Mouse (Mus musculus) bone marrow macrophage, adult 2 months (primary cell): ENCODE measurements around the gene Ankrd27. TPM values are rescaled to one million over a fixed set of nuclear protein-coding genes. Genes with fewer than 3 reads are reported as not detected.

Experiments
- H3K27ac ChIP-seq: 2 replicates; pipeline ENCODE4 v1.5.1; 2012; ENCODE audit warnings: low read depth, low read length; ENCODE audit not compliant: insufficient read depth
- H3K4me1 ChIP-seq: 2 replicates; pipeline ENCODE4 v1.6.1; 2012; ENCODE audit warnings: low read length; ENCODE audit not compliant: control insufficient read depth, insufficient read depth
- H3K4me3 ChIP-seq: 2 replicates; pipeline ENCODE4 v1.5.1; 2012; ENCODE audit warnings: mild to moderate bottlenecking, low read length, moderate library complexity; ENCODE audit not compliant: insufficient read depth
- CTCF ChIP-seq: IDR thresholded peaks from 2 replicates; pipeline ENCODE4 v1.5.1; 2012; ENCODE audit warnings: low read depth, mild to moderate bottlenecking, low read length, moderate library complexity
- POLR2A ChIP-seq: IDR thresholded peaks from 2 replicates; pipeline ENCODE4 v1.6.1; 2012; ENCODE audit warnings: mild to moderate bottlenecking, low read depth, low read length, borderline replicate concordance
- polyA plus RNA-seq: library from polyadenylated mRNA; stranded (reverse); fragments of >200 nt; gene quantifications from 2 replicates; pipeline ENCODE4 v1.2.4, GENCODE M21; 2012; ENCODE audit not compliant: missing spikeins, insufficient read depth, insufficient read length

Gene Ankrd27
- polyA plus RNA-seq, 1 experiment, result 29.4 TPM

- Histone ChIP-seq H3K4me1 (no peaks in the 10 kb centered on the region), H3K4me3 (no peak overlapping the region), H3K27ac (no peak overlapping the region)
- TF ChIP-seq POLR2A (no peak), CTCF (peak; percentile 94)
These were observed 42.5 kb downstream of the Ankrd27 start for GRCm38 (mm10) chr7:35628496-35628895.

DNA sequence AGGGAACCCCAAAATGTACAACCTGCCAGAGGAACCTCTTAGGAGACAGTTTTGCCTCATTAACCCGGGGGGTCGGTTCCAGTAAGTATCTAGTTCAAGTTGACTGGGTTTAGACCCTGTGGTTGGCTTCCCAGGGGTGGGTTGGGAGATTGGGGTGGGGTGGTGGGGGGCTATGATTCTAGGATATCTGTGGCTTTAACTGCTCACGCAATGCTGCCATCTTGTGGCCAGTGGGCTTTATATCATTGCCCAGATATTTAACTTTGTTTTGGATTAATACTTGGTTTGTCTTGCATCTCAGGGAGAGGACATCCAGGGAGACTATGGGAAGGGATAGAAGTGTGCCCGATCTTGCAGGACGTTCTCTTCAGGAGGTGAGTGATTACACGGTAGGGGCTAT lies 50.2 kb downstream of the Ankrd27 start:
- no peak overlapping the region for H3K4me3 ChIP-seq
- TF ChIP-seq CTCF (peak; percentile 89), POLR2A (no peak)
- H3K4me1 ChIP-seq, result no peaks in the 10 kb centered on the region
- H3K27ac ChIP-seq, result no peak overlapping the region

- H3K27ac ChIP-seq, result no peak overlapping the region
- TF ChIP-seq POLR2A (no peak), CTCF (no peak)
- no peak overlapping the region for H3K4me3 ChIP-seq
- H3K4me1 ChIP-seq, result no peaks in the 10 kb centered on the region
These were observed 50.8 kb downstream of the Ankrd27 start for GRCm38 (mm10) chr7:35636874-35637273.

GRCm38 (mm10) chr7:35640072-35640471 lies 54.0 kb downstream of the Ankrd27 start:
- H3K4me1 ChIP-seq, result no peaks in the 10 kb centered on the region
- TF ChIP-seq POLR2A, result no peak
- no peak overlapping the region for H3K4me3 ChIP-seq
- H3K27ac ChIP-seq, result no peak overlapping the region

DNA sequence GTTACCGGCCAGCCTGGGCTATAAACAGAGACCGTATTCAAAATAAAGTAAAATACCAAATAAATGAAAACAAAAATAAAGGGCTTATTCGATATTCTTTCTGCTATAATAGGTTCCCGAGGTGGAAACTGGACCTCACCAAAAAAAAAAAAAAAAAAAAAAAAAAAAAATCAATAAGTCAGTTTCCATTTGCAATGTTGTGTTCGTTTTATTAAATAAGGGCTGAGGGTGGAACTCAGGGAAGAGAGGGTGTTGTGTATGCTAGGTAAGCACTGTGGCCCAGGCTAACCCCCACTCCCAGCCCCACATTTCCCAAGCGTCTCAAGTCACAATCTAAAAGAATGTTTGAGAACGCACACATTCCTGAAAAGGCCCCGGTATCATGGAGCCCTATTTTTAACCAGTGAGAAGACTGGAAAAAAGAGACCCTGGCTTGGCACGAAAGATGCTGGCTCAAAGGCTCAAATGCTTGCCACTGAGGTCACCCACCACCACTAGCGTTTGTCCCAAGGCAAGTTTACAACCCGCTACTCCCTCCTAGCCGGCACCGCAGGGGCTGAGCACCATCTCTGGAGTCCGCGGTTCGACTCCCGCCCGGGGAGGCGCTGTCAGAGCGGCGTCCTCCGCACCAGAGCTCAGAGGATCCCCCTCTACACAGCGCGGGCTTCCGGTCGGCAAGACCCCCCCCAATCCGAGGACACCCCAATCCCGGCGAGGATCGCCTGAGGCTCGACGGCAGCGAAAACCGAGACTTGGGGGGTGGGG lies 60.5 kb downstream of the Ankrd27 start:
- H3K4me1 ChIP-seq, result no peaks in the 10 kb centered on the region
- TF ChIP-seq CTCF (no peak; the same call in 1 of the 2 replicates), POLR2A (no peak)
- H3K4me3 ChIP-seq, result peak overlapping the region; percentile 83
- no peak overlapping the region for H3K27ac ChIP-seq

DNA sequence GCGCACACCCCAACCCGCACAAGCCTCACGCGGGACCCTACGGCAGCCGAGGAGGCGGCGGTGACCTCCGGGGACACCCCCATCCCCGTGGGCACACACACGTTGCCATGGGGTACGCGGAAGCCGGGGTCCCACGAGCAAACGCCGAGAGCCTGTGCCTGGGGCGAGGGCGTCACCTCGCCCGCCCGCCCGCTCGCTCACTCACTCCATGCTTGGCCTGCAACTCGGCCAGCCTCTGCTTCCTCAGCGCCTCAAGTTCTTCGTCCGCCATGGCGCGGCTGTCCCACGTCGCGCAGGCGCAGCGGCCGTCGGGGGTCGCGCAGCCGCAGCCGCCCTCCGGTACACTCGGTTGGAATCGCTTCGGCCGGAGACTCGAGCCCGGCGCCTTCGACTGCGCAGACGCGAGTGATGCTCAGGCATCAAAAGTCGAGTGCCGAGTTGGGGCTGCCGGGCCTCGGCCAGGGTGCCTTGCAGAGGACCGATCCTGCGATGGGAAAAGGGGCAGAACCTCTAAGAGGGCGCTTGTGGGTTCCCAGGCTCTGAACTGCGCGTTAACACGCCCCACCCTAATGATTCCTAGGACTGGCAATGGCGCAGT lies 61.2 kb downstream of the Ankrd27 start, which contains the start of gene Pdcd5:
Pdcd5 (minus strand) TSS at position 421 of the 598 bp plus-strand sequence.
- TF ChIP-seq POLR2A (no peak), CTCF (no peak)
- no peak within 1 kb of the TSS for H3K27ac ChIP-seq
- H3K4me1 ChIP-seq, result no peaks in the 10 kb centered on the region
- H3K4me3 ChIP-seq, result peak within 1 kb of the TSS; percentile 83

DNA sequence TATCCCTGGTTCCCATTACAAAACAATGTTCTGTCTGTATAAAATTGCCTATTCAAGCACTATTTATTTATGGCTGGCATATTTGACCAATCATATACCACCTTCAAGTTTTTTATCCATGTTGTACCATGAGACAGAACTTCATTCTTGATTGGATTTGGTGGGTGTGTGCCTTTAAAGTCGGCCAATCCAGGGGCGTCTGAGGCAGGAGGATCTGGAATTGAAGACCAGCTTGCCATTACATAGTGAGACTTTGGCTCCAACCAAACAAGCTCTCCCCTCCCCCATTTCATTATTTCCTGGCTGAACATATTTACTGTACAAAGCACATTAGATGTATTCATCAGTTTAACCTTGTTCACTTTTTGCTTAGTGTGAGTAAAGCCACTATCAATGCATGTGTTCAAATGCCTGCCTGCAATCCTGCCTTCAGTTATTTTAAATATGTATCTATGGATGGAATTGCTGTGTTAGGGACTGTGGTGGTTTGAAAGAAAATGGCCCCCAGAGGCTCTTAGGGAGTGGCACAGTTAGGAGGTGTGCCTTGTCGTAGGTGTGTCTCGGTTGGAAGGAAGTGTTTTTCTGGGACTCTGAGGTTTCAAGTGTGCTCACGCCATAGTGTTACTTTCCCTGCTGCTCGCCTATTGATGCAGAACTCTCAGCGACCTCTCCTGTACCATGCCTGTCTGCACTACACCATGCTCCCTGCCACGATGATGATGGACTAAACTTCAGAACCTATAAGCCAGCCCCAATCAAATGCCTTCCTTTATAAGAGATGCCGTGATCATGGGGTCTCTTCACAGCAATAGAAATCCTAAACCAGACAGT lies 62.4 kb downstream of the Ankrd27 start:
- no peak overlapping the region for H3K4me3 ChIP-seq

DNA sequence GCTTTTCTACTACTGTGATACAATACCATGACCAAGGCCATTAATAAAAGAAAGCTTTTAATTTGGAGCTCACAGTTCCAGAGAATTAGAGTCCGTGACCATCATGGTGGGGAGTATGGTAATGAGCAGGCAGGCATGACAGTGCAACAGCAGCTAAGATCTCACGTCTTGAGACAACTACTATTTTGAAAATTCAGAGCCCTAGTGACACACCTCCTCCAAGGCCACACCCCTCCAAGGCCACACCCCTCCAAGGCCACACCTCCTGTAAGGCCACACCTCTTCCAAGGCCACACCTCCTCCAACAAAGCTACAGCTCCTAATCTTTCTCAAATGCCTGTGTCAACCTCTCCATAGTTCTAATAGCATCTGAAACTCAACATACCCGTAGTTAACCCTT lies 63.0 kb downstream of the Ankrd27 start:
- TF ChIP-seq POLR2A, result no peak
- Histone ChIP-seq H3K4me1 (no peaks in the 10 kb centered on the region), H3K4me3 (no peak overlapping the region), H3K27ac (no peak overlapping the region)

More for the DNA sequence above, 62.4 kb downstream of the Ankrd27 start:
- no peak for TF ChIP-seq CTCF
- TF ChIP-seq POLR2A, result no peak
- Histone ChIP-seq H3K4me1 (no peaks in the 10 kb centered on the region), H3K27ac (no peak overlapping the region)

DNA sequence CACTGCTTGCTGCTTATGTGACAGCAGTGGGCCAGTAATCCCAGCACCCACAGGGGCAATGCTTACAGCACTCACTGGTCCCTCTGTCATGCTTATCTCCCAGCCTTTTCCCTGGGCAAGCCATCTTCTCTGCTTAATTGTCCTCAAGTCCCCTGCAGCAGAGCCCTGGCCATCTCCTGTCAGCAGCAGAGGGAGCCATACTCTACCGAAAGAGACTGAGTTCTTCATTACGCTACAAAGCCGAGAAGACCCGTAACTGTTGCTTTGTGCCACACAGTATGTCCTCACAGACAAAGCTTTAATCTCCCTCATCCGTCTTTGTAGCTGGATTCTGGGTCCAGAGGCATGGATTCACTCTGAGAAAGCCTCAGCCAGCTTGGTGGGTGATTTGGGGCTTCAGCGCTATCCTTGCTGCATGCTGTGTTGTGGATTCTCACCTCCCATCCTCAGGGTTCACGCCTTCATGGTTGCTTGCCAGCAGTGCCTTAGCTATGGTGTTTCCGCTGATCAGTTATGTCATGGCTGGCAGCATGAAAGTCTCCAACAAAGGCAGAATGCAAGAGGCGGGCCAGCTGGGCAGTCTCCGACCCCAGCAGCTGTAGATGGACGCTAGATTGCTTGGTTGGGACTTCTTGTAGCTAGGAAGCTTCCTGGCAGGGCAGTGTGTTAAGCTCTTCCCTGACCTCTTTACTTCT lies 64.8 kb downstream of the Ankrd27 start:
- TF ChIP-seq CTCF (no peak), POLR2A (no peak)
- Histone ChIP-seq H3K27ac (no peak overlapping the region), H3K4me1 (no peaks in the 10 kb centered on the region), H3K4me3 (no peak overlapping the region)

- TF ChIP-seq CTCF (no peak), POLR2A (no peak)
- Histone ChIP-seq H3K4me3 (no peak overlapping the region), H3K4me1 (no peaks in the 10 kb centered on the region), H3K27ac (no peak overlapping the region)
These were observed 65.7 kb downstream of the Ankrd27 start for GRCm38 (mm10) chr7:35651583-35652270.
